Mouse (Mus musculus): Measurements from ENCODE around the gene Creld1. TPM values are rescaled to one million over a fixed set of nuclear protein-coding genes. Genes with fewer than 3 reads are reported as not detected.

Creld1 gene
- polyA plus RNA-seq, 1 experiment from 2014 or later: 21.5 TPM

- ATAC-seq (ENCODE audit: insufficient number of reproducible peaks, low FRiP score, low TSS enrichment, low read depth): no peak
- WGBS: 73% methylated on average over 8 of the region's 8 CpGs
Measured at GRCm38 (mm10) chr6:113444207-113444965, 38.7 kb upstream of the Creld1 start.

DNA sequence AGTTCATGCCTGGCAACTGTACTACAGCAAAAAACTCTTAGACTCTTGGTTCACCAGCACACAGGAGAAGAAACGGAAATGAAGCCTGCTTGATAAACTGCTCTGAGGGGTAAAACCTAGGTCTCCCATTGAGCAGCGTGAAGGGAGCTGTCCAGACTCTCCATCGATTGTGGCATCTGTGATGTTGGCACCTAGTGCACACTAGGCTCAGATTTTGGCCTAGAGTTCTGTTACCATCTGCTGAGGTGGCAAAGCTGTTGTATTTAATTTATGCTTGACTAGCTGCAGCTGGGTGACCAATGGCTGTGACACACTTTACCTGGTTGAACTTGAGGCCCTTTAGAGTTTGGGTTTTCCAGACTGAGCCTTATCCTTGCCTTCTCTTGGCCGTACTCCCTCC, 35.5 kb upstream of the Creld1 start:
- no peak overlapping the region for H3K9ac ChIP-seq

More at GRCm38 (mm10) chr6:113444207-113444965, 38.7 kb upstream of the Creld1 start:
- Histone ChIP-seq H3K9ac (no peak overlapping the region), H3K9me3 (replicated peaks) (no peaks in the 10 kb centered on the region), H3K4me2 (replicated peaks) (no peak overlapping the region), H3K4me1 (peaks cover 5% of the 10 kb centered on the region), H3K27ac (replicated peaks) (no peak overlapping the region), H3K4me3 (replicated peaks) (no peak overlapping the region), H3K27me3 (no peaks in the 10 kb centered on the region), H3K36me3 (peaks cover 35% of the 10 kb centered on the region)

GRCm38 (mm10) chr6:113451839-113452238, 31.3 kb upstream of the Creld1 start:
- no peak overlapping the region for H3K27ac ChIP-seq (replicated peaks)
- ATAC-seq (ENCODE audit: insufficient number of reproducible peaks, low FRiP score, low TSS enrichment, low read depth): peak; percentile 67
- H3K36me3 ChIP-seq: peaks cover 24% of the 10 kb centered on the region

More for the DNA sequence above, 35.5 kb upstream of the Creld1 start:
- no peak overlapping the region for H3K4me3 ChIP-seq (replicated peaks)
- H3K27ac ChIP-seq (replicated peaks): no peak overlapping the region
- no peak for ATAC-seq (ENCODE audit: insufficient number of reproducible peaks, low FRiP score, low TSS enrichment, low read depth)
- H3K27me3 ChIP-seq: no peaks in the 10 kb centered on the region
- H3K36me3 ChIP-seq: peaks cover 35% of the 10 kb centered on the region
- 96% methylated on average over 4 of the region's 4 CpGs for WGBS
- H3K4me1 ChIP-seq: peaks cover 5% of the 10 kb centered on the region
- H3K9me3 ChIP-seq (replicated peaks): no peaks in the 10 kb centered on the region
- H3K4me2 ChIP-seq (replicated peaks): no peak overlapping the region

GRCm38 (mm10) chr6:113455007-113455406, 28.1 kb upstream of the Creld1 start:
- H3K9me3 ChIP-seq (replicated peaks): no peaks in the 10 kb centered on the region
- H3K4me3 ChIP-seq (replicated peaks): no peak overlapping the region
- 64% methylated on average over 5 of the region's 5 CpGs for WGBS
- H3K9ac ChIP-seq: no peak overlapping the region
- no peak overlapping the region for H3K4me2 ChIP-seq (replicated peaks)
- no peak for ATAC-seq (ENCODE audit: insufficient number of reproducible peaks, low FRiP score, low TSS enrichment, low read depth)
- H3K27ac ChIP-seq (replicated peaks): no peak overlapping the region
- H3K4me1 ChIP-seq: peaks cover 6% of the 10 kb centered on the region
- no peaks in the 10 kb centered on the region for H3K36me3 ChIP-seq
- no peaks in the 10 kb centered on the region for H3K27me3 ChIP-seq

More at GRCm38 (mm10) chr6:113451839-113452238, 31.3 kb upstream of the Creld1 start:
- Histone ChIP-seq H3K4me2 (replicated peaks) (no peak overlapping the region), H3K9ac (no peak overlapping the region), H3K9me3 (replicated peaks) (no peaks in the 10 kb centered on the region), H3K4me3 (replicated peaks) (no peak overlapping the region), H3K27me3 (no peaks in the 10 kb centered on the region), H3K4me1 (no peaks in the 10 kb centered on the region)
- 61% methylated on average over 2 of the region's 2 CpGs for WGBS

DNA sequence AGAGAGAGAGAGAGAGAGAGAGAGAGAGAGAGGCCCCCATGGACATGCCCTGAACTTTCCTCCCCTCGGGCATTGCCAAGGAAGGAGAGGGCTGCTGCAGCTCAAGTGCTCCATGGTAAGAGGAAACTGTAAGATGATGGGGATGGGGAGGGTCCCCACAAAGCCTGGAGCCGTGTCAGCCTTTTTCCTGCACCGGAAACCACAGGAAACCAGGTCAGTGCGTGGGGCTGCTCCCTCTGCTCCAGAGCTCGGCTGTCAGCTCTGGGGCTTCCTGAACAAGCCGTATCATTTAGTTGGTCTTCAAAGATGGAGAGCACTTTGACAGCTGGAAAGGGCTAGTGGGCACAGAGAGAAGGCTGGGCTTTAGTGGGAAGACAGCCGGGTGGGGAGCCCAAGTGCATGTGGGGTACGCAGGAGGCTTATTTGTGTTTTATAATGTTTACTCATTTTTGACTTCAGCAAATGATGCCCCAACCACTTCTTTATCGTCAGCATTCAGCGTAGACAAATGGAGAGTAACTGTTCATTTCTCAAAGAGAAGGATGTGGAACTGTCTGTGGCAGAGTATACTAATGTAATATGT, 25.1 kb upstream of the Creld1 start, which contains the start of gene Il17re:
Gene Il17re, plus strand, starts transcription at position 533 of the 583 bp plus-strand sequence.
- peak within 1 kb of the TSS; percentile 31 for H3K4me2 ChIP-seq (replicated peaks)
- H3K4me1 ChIP-seq: peaks cover 6% of the 10 kb centered on the region
- ATAC-seq (ENCODE audit: insufficient number of reproducible peaks, low FRiP score, low TSS enrichment, low read depth): no peak
- H3K27me3 ChIP-seq: no peaks in the 10 kb centered on the region
- 42% methylated on average over 10 of the region's 10 CpGs for WGBS
- peak within 1 kb of the TSS; percentile 44; the same call in 1 of the 2 replicates for H3K27ac ChIP-seq (replicated peaks)
- no peaks in the 10 kb centered on the region for H3K36me3 ChIP-seq
- H3K9me3 ChIP-seq (replicated peaks): no peaks in the 10 kb centered on the region
- H3K9ac ChIP-seq: no peak within 1 kb of the TSS
- peak within 1 kb of the TSS; percentile 23 for H3K4me3 ChIP-seq (replicated peaks)

GRCm38 (mm10) chr6:113458635-113459034, 24.5 kb upstream of the Creld1 start:
- H3K4me2 ChIP-seq (replicated peaks): peak overlapping the region; percentile 31
- ATAC-seq (ENCODE audit: insufficient number of reproducible peaks, low FRiP score, low TSS enrichment, low read depth): peak; percentile 63
- H3K9me3 ChIP-seq (replicated peaks): no peaks in the 10 kb centered on the region
- WGBS: 53% methylated on average over 10 of the region's 10 CpGs
- H3K9ac ChIP-seq: no peak overlapping the region
- H3K36me3 ChIP-seq: no peaks in the 10 kb centered on the region
- H3K4me3 ChIP-seq (replicated peaks): peak overlapping the region; percentile 23
- H3K27ac ChIP-seq (replicated peaks): peak overlapping the region; percentile 44; the same call in 1 of the 2 replicates
- peaks cover 6% of the 10 kb centered on the region for H3K4me1 ChIP-seq
- no peaks in the 10 kb centered on the region for H3K27me3 ChIP-seq

- H3K9me3 ChIP-seq (replicated peaks): no peaks in the 10 kb centered on the region
- no peaks in the 10 kb centered on the region for H3K27me3 ChIP-seq
- peaks cover 6% of the 10 kb centered on the region for H3K4me1 ChIP-seq
- no peaks in the 10 kb centered on the region for H3K36me3 ChIP-seq
- no peak overlapping the region for H3K4me3 ChIP-seq (replicated peaks)
- no peak for ATAC-seq (ENCODE audit: insufficient number of reproducible peaks, low FRiP score, low TSS enrichment, low read depth)
- no peak overlapping the region for H3K4me2 ChIP-seq (replicated peaks)
- H3K27ac ChIP-seq (replicated peaks): no peak overlapping the region
- WGBS: 60% methylated on average over 7 of the region's 7 CpGs
- H3K9ac ChIP-seq: no peak overlapping the region
Measured at GRCm38 (mm10) chr6:113464040-113464439, 19.1 kb upstream of the Creld1 start.

- H3K9ac ChIP-seq: no peak overlapping the region
- H3K36me3 ChIP-seq: no peaks in the 10 kb centered on the region
- no peak for ATAC-seq (ENCODE audit: insufficient number of reproducible peaks, low FRiP score, low TSS enrichment, low read depth)
- peaks cover 17% of the 10 kb centered on the region for H3K4me1 ChIP-seq
- H3K4me2 ChIP-seq (replicated peaks): no peak overlapping the region
- no peak overlapping the region for H3K27ac ChIP-seq (replicated peaks)
- H3K9me3 ChIP-seq (replicated peaks): no peaks in the 10 kb centered on the region
- H3K4me3 ChIP-seq (replicated peaks): no peak overlapping the region
- 60% methylated on average over 5 of the region's 5 CpGs for WGBS
- peaks cover 11% of the 10 kb centered on the region; the same call in 1 of the 2 replicates for H3K27me3 ChIP-seq
Measured at GRCm38 (mm10) chr6:113465602-113466001, 17.5 kb upstream of the Creld1 start.

- H3K9ac ChIP-seq: no peak overlapping the region
- H3K4me2 ChIP-seq (replicated peaks): peak overlapping the region; percentile 68; the same call in 1 of the 2 replicates
- ATAC-seq (ENCODE audit: insufficient number of reproducible peaks, low FRiP score, low TSS enrichment, low read depth): no peak
- no peak overlapping the region for H3K27ac ChIP-seq (replicated peaks)
- H3K9me3 ChIP-seq (replicated peaks): no peaks in the 10 kb centered on the region
- peaks cover 11% of the 10 kb centered on the region; the same call in 1 of the 2 replicates for H3K27me3 ChIP-seq
- H3K4me1 ChIP-seq: peaks cover 33% of the 10 kb centered on the region
- H3K4me3 ChIP-seq (replicated peaks): no peak overlapping the region
- no peaks in the 10 kb centered on the region for H3K36me3 ChIP-seq
- 62% methylated on average over 3 of the region's 3 CpGs for WGBS
Measured at GRCm38 (mm10) chr6:113468512-113468911, 14.6 kb upstream of the Creld1 start.

- ATAC-seq (ENCODE audit: insufficient number of reproducible peaks, low FRiP score, low TSS enrichment, low read depth): no peak
- Histone ChIP-seq H3K9ac (no peak overlapping the region), H3K27me3 (peaks cover 11% of the 10 kb centered on the region; the same call in 1 of the 2 replicates)
Measured at GRCm38 (mm10) chr6:113469021-113469420, 14.1 kb upstream of the Creld1 start.

DNA sequence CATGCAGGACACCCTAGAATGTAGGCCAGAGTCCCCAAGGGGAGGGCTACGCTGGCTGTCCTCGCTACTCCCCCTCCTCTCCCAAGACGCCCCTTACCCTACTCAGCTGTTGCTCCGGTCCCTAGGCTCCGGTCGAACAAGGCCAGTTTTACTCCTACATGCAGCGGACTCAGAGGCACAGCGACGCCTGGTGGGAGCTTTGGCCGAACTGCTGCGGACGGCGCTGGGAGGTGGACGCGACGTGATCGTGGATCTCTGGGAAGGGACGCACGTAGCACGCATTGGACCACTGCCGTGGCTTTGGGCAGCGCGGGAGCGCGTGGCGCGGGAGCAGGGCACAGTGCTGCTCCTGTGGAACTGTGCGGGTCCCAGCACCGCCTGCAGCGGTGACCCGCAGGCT, 13.7 kb upstream of the Creld1 start:
- Histone ChIP-seq H3K27me3 (peaks cover 11% of the 10 kb centered on the region; the same call in 1 of the 2 replicates), H3K4me3 (replicated peaks) (peak overlapping the region; percentile 40), H3K9me3 (replicated peaks) (no peaks in the 10 kb centered on the region), H3K27ac (replicated peaks) (0 out of 2 replicates have a peak overlapping the region, but pooled peaks have one; percentile 41), H3K4me1 (peaks cover 33% of the 10 kb centered on the region), H3K9ac (peak overlapping the region; percentile 0; the same call in 1 of the 2 replicates), H3K36me3 (no peaks in the 10 kb centered on the region), H3K4me2 (replicated peaks) (peak overlapping the region; percentile 68)
- peak; percentile 61 for ATAC-seq (ENCODE audit: insufficient number of reproducible peaks, low FRiP score, low TSS enrichment, low read depth)
- WGBS: 3% methylated on average over 25 of the region's 31 CpGs

More at GRCm38 (mm10) chr6:113469021-113469420, 14.1 kb upstream of the Creld1 start:
- Histone ChIP-seq H3K4me1 (peaks cover 33% of the 10 kb centered on the region), H3K4me3 (replicated peaks) (peak overlapping the region; percentile 40), H3K27ac (replicated peaks) (0 out of 2 replicates have a peak overlapping the region, but pooled peaks have one; percentile 41), H3K4me2 (replicated peaks) (peak overlapping the region; percentile 68), H3K9me3 (replicated peaks) (no peaks in the 10 kb centered on the region), H3K36me3 (no peaks in the 10 kb centered on the region)
- 6% methylated on average over 9 of the region's 9 CpGs for WGBS

Measured in embryonic facial prominence, embryonic 15.5 days (tissue).